Mouse (Mus musculus) small intestine, adult 2 months (tissue): Measurements from ENCODE around the gene Gm11077. TPM values are rescaled to one million over a fixed set of nuclear protein-coding genes. Genes with fewer than 3 reads are reported as not detected.

Source experiments
- H3K27ac ChIP-seq: fragments of 200-500 bp; 2 replicates; pipeline ENCODE4 v1.5.1; 2012; ENCODE audit warnings: low read depth, low read length, control low read depth, inconsistent platforms; ENCODE audit not compliant: insufficient read depth
- H3K27me3 ChIP-seq: fragments of 200-500 bp; 2 replicates; pipeline ENCODE4 v1.6.1; 2012; ENCODE audit warnings: mild to moderate bottlenecking, moderate library complexity, low read length, inconsistent platforms; ENCODE audit not compliant: control insufficient read depth, insufficient read depth
- H3K36me3 ChIP-seq: fragments of 200-500 bp; 2 replicates; pipeline ENCODE4 v1.6.1; 2012; ENCODE audit warnings: mild to moderate bottlenecking, low read length, control low read depth, inconsistent platforms; ENCODE audit not compliant: control insufficient read depth, insufficient read depth
- H3K4me1 ChIP-seq: fragments of 200-500 bp; 2 replicates; pipeline ENCODE4 v1.6.1; 2012; ENCODE audit warnings: low read length, inconsistent platforms, mixed read lengths; ENCODE audit not compliant: control insufficient read depth, insufficient read depth, insufficient read length
- H3K4me3 ChIP-seq: fragments of 200-500 bp; 2 replicates; pipeline ENCODE4 v1.5.1; 2012; ENCODE audit warnings: low read depth, mild to moderate bottlenecking, control low read depth, inconsistent platforms, low read length, moderate library complexity
- CTCF ChIP-seq: fragments of 200-500 bp; IDR thresholded peaks from 2 replicates; pipeline ENCODE4 v1.5.1; 2012; ENCODE audit warnings: low read depth, mild to moderate bottlenecking, control low read depth, inconsistent platforms, low read length, moderate library complexity, mixed read lengths; ENCODE audit not compliant: insufficient replicate concordance, insufficient read length; ENCODE audit errors: extremely low read depth
- POLR2A ChIP-seq: fragments of 200-500 bp; IDR thresholded peaks from 2 replicates; pipeline ENCODE4 v1.6.1; 2012; ENCODE audit warnings: low read depth, mild to moderate bottlenecking, control low read depth, inconsistent platforms, low read length, moderate library complexity
- WGBS: fragments of 180-500 bp; shearing (Covaris S2); methylation state at CpG from one replicate; pipeline ENCODE4 v1.1.7; 2018; 5-methylcytosine and 5-hydroxymethylcytosine counted together
- polyA plus RNA-seq: library from polyadenylated mRNA; depleted of rRNA; stranded (reverse); fragments of >200 nt; gene quantifications from 2 replicates; pipeline ENCODE4 v1.2.3, GENCODE M21; 2012; rRNA removed

Gene Gm11077
- polyA plus RNA-seq, 1 experiment = not detected

GRCm38 (mm10) chr6:140782524-140782923 lies 53.4 kb downstream of the Gm11077 start:
- no peak for TF ChIP-seq CTCF
- TF ChIP-seq POLR2A = no peak
- H3K4me3 ChIP-seq = no peak overlapping the region
- no peaks in the 10 kb centered on the region for H3K4me1 ChIP-seq
- H3K27me3 ChIP-seq = no peaks in the 10 kb centered on the region
- H3K36me3 ChIP-seq = no peaks in the 10 kb centered on the region
- H3K27ac ChIP-seq = no peak overlapping the region
- WGBS = 97% methylated on average over 6 of the region's 6 CpGs

- H3K36me3 ChIP-seq = no peaks in the 10 kb centered on the region
- no peak overlapping the region for H3K27ac ChIP-seq
- no peaks in the 10 kb centered on the region for H3K27me3 ChIP-seq
- no peak overlapping the region for H3K4me3 ChIP-seq
- no peaks in the 10 kb centered on the region for H3K4me1 ChIP-seq
- WGBS = 65% methylated on average over 2 of the region's 2 CpGs
- no peak for TF ChIP-seq CTCF
- TF ChIP-seq POLR2A = no peak
Observed at GRCm38 (mm10) chr6:140786058-140786457, 57.0 kb downstream of the Gm11077 start.

- no peaks in the 10 kb centered on the region for H3K27me3 ChIP-seq
- no peaks in the 10 kb centered on the region for H3K36me3 ChIP-seq
- no peak for TF ChIP-seq POLR2A
- TF ChIP-seq CTCF = peak; percentile 56; the same call in 1 of the 2 replicates
- WGBS = 29% methylated on average over 3 of the region's 3 CpGs
- no peak overlapping the region for H3K4me3 ChIP-seq
- H3K4me1 ChIP-seq = no peaks in the 10 kb centered on the region
- no peak overlapping the region for H3K27ac ChIP-seq
Observed at GRCm38 (mm10) chr6:140789850-140790249, 60.8 kb downstream of the Gm11077 start.

GRCm38 (mm10) chr6:140793676-140794262 lies 64.7 kb downstream of the Gm11077 start:
- H3K27ac ChIP-seq = no peak overlapping the region

GRCm38 (mm10) chr6:140798841-140799240 lies 69.8 kb downstream of the Gm11077 start:
- Histone ChIP-seq H3K4me1 (no peaks in the 10 kb centered on the region), H3K36me3 (no peaks in the 10 kb centered on the region), H3K4me3 (no peak overlapping the region), H3K27me3 (no peaks in the 10 kb centered on the region), H3K27ac (no peak overlapping the region)
- TF ChIP-seq POLR2A = no peak
- TF ChIP-seq CTCF = peak; percentile 36; the same call in 1 of the 2 replicates
- 69% methylated on average over 3 of the region's 3 CpGs for WGBS

More at GRCm38 (mm10) chr6:140793676-140794262, 64.7 kb downstream of the Gm11077 start:
- WGBS = 85% methylated on average over 6 of the region's 6 CpGs
- Histone ChIP-seq H3K36me3 (no peaks in the 10 kb centered on the region), H3K27me3 (no peaks in the 10 kb centered on the region), H3K4me1 (no peaks in the 10 kb centered on the region), H3K4me3 (no peak overlapping the region)
- no peak for TF ChIP-seq CTCF
- TF ChIP-seq POLR2A = no peak

GRCm38 (mm10) chr6:140799435-140800040 lies 70.5 kb downstream of the Gm11077 start:
- Histone ChIP-seq H3K27me3 (no peaks in the 10 kb centered on the region), H3K36me3 (no peaks in the 10 kb centered on the region), H3K4me3 (no peak overlapping the region), H3K27ac (no peak overlapping the region), H3K4me1 (no peaks in the 10 kb centered on the region)
- TF ChIP-seq CTCF = no peak
- TF ChIP-seq POLR2A = no peak
- WGBS = 82% methylated on average over 16 of the region's 16 CpGs

GRCm38 (mm10) chr6:140800587-140800986 lies 71.5 kb downstream of the Gm11077 start:
- TF ChIP-seq POLR2A (no peak), CTCF (no peak)
- Histone ChIP-seq H3K27me3 (no peaks in the 10 kb centered on the region), H3K36me3 (no peaks in the 10 kb centered on the region), H3K4me3 (no peak overlapping the region), H3K4me1 (no peaks in the 10 kb centered on the region), H3K27ac (no peak overlapping the region)
- WGBS = 79% methylated on average over 4 of the region's 4 CpGs

Other genes starting within 250 kb of the Gm11077 start
- 15.0 and 28.4 TPM in 2 replicates for gene Aebp2, start 106.6 kb upstream of the Gm11077 start, polyA plus RNA-seq